Mouse (Mus musculus) brain, adult 10 weeks (tissue): ENCODE results near the gene Ikzf4. TPM values are rescaled to one million over a fixed set of nuclear protein-coding genes. Genes with fewer than 3 reads are reported as not detected.

Source experiments
- polyA plus RNA-seq: library from polyadenylated mRNA; stranded (reverse); fragments of 350-450 nt; fragmentation: Illumina TruSeq; extraction: RNeasy Lipid Tissue Mini Kit (QIAGEN cat#74804); gene quantifications from one replicate; pipeline ENCODE4 v1.2.3, GENCODE M21; 2015; ENCODE audit warnings: low read depth, low replicate concordance

The Ikzf4 gene
- 6.7 TPM for polyA plus RNA-seq

GRCm38 (mm10) chr10:128645111-128646011 is at the start of gene Ikzf4:
Gene Ikzf4, minus strand, starts transcription at chr10:128645991.

GRCm38 (mm10) chr10:128673763-128674468 is 28.1 kb upstream of the Ikzf4 start, which contains the start of gene Suox:
Gene Suox, minus strand, starts transcription at chr10:128674073.

GRCm38 (mm10) chr10:128626311-128627310 is 19.2 kb downstream of the Ikzf4 start, which contains the start of gene Rps26:
Gene Rps26, minus strand, starts transcription at chr10:128626747.

GRCm38 (mm10) chr10:128589464-128590192 is 56.2 kb downstream of the Ikzf4 start, which contains the start of gene Erbb3:
Gene Erbb3, minus strand, starts transcription at chr10:128589652.

Other genes with a start within 250 kb of the Ikzf4 start
- 0.57 TPM for gene Slc39a5, start 244.8 kb downstream of the Ikzf4 start, polyA plus RNA-seq
- 120 TPM for gene Nabp2, start 234.5 kb downstream of the Ikzf4 start, polyA plus RNA-seq
- gene Rnf41, start 234.3 kb downstream of the Ikzf4 start, polyA plus RNA-seq = 73.7 TPM
- gene Smarcc2, start 186.7 kb downstream of the Ikzf4 start, polyA plus RNA-seq = 140 TPM
- 1,213 TPM for gene Myl6, start 151.8 kb downstream of the Ikzf4 start, polyA plus RNA-seq
- 33.8 TPM for gene Myl6b, start 147.3 kb downstream of the Ikzf4 start, polyA plus RNA-seq
- 8.8 TPM for gene Esyt1, start 120.1 kb downstream of the Ikzf4 start, polyA plus RNA-seq
- gene Zc3h10, start 98.2 kb downstream of the Ikzf4 start, polyA plus RNA-seq = 13.1 TPM
- gene Rpl41, start 96.7 kb downstream of the Ikzf4 start, polyA plus RNA-seq = 1,818 TPM
- gene Pa2g4, start 80.0 kb downstream of the Ikzf4 start, polyA plus RNA-seq = 67.6 TPM
- gene Erbb3, start 56.3 kb downstream of the Ikzf4 start, polyA plus RNA-seq = 6.3 TPM
- gene Rps26, start 19.2 kb downstream of the Ikzf4 start, polyA plus RNA-seq = 372 TPM
- gene Suox, start 28.1 kb upstream of the Ikzf4 start, polyA plus RNA-seq = 13.6 TPM
- 144 TPM for gene Rab5b, start 50.3 kb upstream of the Ikzf4 start, polyA plus RNA-seq
- 1.2 TPM for gene Pmel, start 58.2 kb upstream of the Ikzf4 start, polyA plus RNA-seq
- gene Cdk2, start 59.0 kb upstream of the Ikzf4 start, polyA plus RNA-seq = 3.0 TPM
- gene Dgka, start 98.9 kb upstream of the Ikzf4 start, polyA plus RNA-seq = 7.5 TPM
- 35.5 TPM for gene Pym1, start 101.9 kb upstream of the Ikzf4 start, polyA plus RNA-seq
- 0.30 TPM for gene Mmp19, start 144.9 kb upstream of the Ikzf4 start, polyA plus RNA-seq
- gene Dnajc14, start 158.1 kb upstream of the Ikzf4 start, polyA plus RNA-seq = 51.2 TPM
- 8.9 TPM for gene Tmem198b, start 158.4 kb upstream of the Ikzf4 start, polyA plus RNA-seq
- 99.3 TPM for gene Sarnp, start 171.3 kb upstream of the Ikzf4 start, polyA plus RNA-seq
- 18.1 TPM for gene Ormdl2, start 175.7 kb upstream of the Ikzf4 start, polyA plus RNA-seq
- gene Gdf11, start 245.7 kb upstream of the Ikzf4 start, polyA plus RNA-seq = 12.4 TPM